Mouse (Mus musculus): ENCODE measurements around the gene Cfhr1.

The Cfhr1 gene

DNA sequence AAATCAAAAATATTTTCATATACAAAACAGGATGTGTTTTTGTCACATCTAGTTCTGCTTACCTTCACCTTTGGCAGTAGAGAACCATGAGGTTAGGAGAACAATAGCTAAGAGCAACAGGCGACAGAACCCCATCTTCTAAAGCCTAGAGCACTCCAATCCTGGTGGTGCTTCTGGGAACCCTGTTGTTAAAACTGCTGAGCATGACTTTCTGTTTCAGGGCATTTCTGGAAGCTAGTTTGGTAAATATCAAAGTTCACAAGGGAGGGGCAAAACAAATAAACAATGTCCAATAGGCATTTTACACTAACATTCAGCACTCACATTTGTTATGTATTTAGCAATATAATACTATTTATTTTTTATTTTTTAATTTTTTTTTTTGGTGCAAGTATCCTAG is at the start of gene Cfhr1:
TSS of gene Cfhr1 (minus strand) at position 249 of the 400 bp plus-strand sequence.
- DNase-seq (ENCODE audit: inconsistent ontology term): no peak

DNA sequence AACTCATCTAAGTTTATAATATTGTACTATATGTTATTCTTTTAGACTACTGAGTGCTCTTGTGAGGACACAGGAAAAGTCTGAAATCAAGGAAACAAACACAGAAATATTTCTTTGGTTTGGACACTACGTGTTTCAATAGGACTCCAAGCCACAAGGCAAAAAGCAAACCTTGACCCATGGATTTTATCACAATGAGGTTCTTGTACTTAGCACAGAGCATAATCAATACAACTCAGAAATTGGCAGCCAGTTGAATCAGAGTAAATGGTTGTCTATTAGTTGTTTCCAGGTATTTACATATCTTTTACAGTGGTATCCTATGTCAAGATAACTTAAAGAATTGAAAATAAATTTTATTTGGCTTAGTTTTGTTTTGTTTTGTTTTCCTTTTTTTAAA is 8.8 kb downstream of the Cfhr1 start:
- no peak for DNase-seq (ENCODE audit: inconsistent ontology term)

DNA sequence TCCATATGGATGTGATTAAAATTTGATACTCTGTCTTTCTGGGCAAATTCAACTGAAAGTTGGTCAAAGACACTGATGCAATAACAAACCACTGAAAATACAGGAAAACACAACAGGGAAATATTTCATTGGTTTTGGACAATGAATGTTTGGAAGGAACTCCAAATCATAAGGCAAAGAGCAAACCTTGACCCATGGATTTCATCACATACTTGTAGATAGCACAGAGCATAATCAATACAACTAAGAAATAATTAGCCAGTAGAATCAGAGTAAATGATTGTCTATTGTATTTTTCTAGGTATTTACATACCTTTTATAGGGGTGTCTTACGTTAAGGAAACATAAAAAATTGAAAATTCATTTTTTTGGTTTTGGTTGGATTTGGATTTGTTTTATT is 11.5 kb downstream of the Cfhr1 start:
- no peak for DNase-seq (ENCODE audit: inconsistent ontology term)

DNA sequence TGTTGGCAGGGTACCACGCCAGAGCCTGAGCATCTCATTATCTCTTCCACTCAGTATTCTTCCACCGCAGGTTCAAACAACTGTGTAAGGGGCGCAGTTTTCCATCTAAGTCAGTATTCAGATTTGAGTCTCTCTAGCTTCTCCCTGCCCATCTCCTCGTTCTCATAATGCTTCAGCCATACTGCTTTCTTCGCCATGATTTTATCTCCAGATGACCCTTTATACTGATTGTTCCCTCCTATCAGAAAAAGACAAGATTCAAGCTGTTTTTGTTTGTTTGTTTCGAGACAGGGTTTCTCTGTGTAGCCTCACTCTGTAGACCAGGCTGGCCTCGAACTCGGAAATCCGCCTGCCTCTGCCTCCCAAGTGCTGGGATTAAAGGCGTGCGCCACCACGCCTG is 45.5 kb downstream of the Cfhr1 start:
- no peak for DNase-seq (ENCODE audit: inconsistent ontology term)

DNA sequence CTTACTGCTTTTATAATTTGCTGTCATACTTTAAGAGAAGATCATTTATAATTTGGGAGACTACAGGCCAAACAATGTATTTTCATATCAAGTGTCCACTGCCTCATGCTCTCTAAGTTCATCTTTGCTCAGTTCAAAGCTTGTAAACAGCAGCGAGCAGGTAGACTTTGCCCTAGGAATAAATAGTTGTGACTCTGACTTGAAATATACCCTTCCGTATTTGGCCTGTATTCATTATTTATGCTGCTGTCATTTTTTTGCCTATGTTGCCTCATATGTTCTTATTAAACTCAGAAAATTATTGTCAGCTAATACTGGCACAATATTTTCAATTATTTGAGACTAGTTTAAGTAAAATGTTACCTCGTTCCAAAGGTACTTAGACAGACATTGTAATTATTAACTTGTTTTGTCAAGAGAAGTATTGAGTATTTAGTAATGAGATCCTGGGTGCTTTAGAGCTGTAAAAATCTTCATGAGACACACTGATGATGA is 58.8 kb downstream of the Cfhr1 start, which contains the start of gene F13b:
TSS of gene F13b (plus strand) at position 445 of the 495 bp plus-strand sequence.
- no peak for DNase-seq (ENCODE audit: inconsistent ontology term)

DNA sequence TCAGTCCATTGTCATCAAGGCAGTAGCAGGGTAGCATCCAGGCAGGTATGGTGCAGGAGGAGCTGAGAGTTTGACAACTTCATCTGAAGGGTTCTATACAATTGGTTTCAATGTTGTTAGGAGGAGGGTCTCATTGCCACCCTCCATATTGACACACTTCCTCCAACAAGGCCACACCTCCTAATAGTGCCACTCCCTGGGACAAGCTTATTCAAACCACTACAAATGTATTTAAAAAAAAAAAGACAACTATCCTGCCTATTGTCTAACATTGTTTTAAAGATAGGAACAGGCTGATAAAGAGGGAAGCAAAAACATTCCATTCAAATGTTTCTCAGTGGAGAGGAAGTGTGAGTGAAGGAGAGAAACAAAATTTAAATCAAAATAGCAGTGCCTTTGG is 60.3 kb downstream of the Cfhr1 start:
- DNase-seq (ENCODE audit: inconsistent ontology term): no peak

Data from Muller cell, postnatal 12 days (primary cell).